Mouse (Mus musculus) MEL (cell line): ENCODE measurements around the gene Fam221b. TPM values are rescaled to one million over a fixed set of nuclear protein-coding genes. Genes with fewer than 3 reads are reported as not detected.

Experiments
- DNase-seq: peaks from one replicate; pipeline ENCODE4 v3.0.0; 2011; ENCODE audit warnings: low read depth, low spot score
- H3K27ac ChIP-seq: 2 replicates; pipeline ENCODE4 v1.5.1; 2012; ENCODE audit warnings: low read depth, mild to moderate bottlenecking, control low read depth, low read length, moderate library complexity; ENCODE audit not compliant: control insufficient read depth
- H3K27me3 ChIP-seq, 2 experiments: fragments of 150-350 bp in 1 of 2; sonication (generic) in 1 of 2; 2 replicates each; pipeline ENCODE4 v1.6.1; 2012; ENCODE audit warnings: low read length in 2 of 2, mild to moderate bottlenecking in 2 of 2, improper control_type of control experiment in 1 of 2, moderate library complexity in 1 of 2; ENCODE audit not compliant: insufficient read depth in 2 of 2, control insufficient read depth in 1 of 2
- H3K36me3 ChIP-seq, 2 experiments: 2 replicates each; pipeline ENCODE4 v1.6.1; 2012 to 2014; ENCODE audit warnings: low read length in 2 of 2, improper control_type of control experiment in 1 of 2, inconsistent platforms in 1 of 2, mild to moderate bottlenecking in 1 of 2; ENCODE audit not compliant: insufficient read depth in 2 of 2, control insufficient read depth in 1 of 2
- H3K4me1 ChIP-seq, 2 experiments: fragments of 150-350 bp in 1 of 2; sonication (generic) in 1 of 2; 2 replicates each; pipeline ENCODE4 v1.6.1; 2012; ENCODE audit warnings: low read length in 2 of 2, improper control_type of control experiment in 1 of 2, mild to moderate bottlenecking in 1 of 2; ENCODE audit not compliant: insufficient read depth in 2 of 2, control insufficient read depth in 1 of 2
- H3K4me3 ChIP-seq, 2 experiments: fragments of 150-350 bp in 1 of 2; sonication (generic) in 1 of 2; 2 replicates each; pipeline ENCODE4 v1.5.1; 2012; ENCODE audit warnings: low read depth in 2 of 2, low read length in 2 of 2, mild to moderate bottlenecking in 2 of 2, moderate library complexity in 2 of 2, control low read depth in 1 of 2, improper control_type of control experiment in 1 of 2; ENCODE audit not compliant: control insufficient read depth in 1 of 2, insufficient read depth in 1 of 2
- H3K79me2 ChIP-seq: 2 replicates; pipeline ENCODE4 v1.6.1; 2012; ENCODE audit warnings: mild to moderate bottlenecking, low read length, moderate library complexity; ENCODE audit not compliant: control insufficient read depth, poor library complexity, insufficient read depth
- H3K9ac ChIP-seq: 2 replicates; pipeline ENCODE4 v1.6.1; 2012; ENCODE audit warnings: low read depth, mild to moderate bottlenecking, control low read depth, low read length, moderate library complexity; ENCODE audit not compliant: control insufficient read depth, poor library complexity, severe bottlenecking
- H3K9me3 ChIP-seq: fragments of 150-350 bp; sonication (generic); replicated peaks from 2 replicates; pipeline ENCODE4 v1.6.1; 2012; ENCODE audit warnings: mild to moderate bottlenecking, low read length, improper control_type of control experiment, moderate library complexity; ENCODE audit not compliant: insufficient read depth
- BHLHE40 ChIP-seq: IDR thresholded peaks from 2 replicates; pipeline ENCODE4 v1.6.1; 2012; ENCODE audit warnings: low read depth, mild to moderate bottlenecking, inconsistent platforms, low read length, improper control_type of control experiment, borderline replicate concordance
- CTCF ChIP-seq, 3 experiments: IDR thresholded peaks in 2 of 3; conservative IDR thresholded peaks in 1 of 3; 2 replicates each; pipeline ENCODE4 v1.5.1; 2011 to 2012; ENCODE audit warnings: low read length in 3 of 3, low read depth in 2 of 3, mild to moderate bottlenecking in 2 of 3, improper control_type of control experiment in 1 of 3, inconsistent platforms in 1 of 3, mixed read lengths in 1 of 3, moderate library complexity in 1 of 3; ENCODE audit not compliant: control insufficient read depth in 1 of 3, insufficient read depth in 1 of 3, poor library complexity in 1 of 3, severe bottlenecking in 1 of 3
- E2F4 ChIP-seq: IDR thresholded peaks from 2 replicates; pipeline ENCODE4 v1.6.1; 2011; ENCODE audit warnings: low read depth, low read length, improper control_type of control experiment, borderline replicate concordance
- ELF1 ChIP-seq: IDR thresholded peaks from 2 replicates; pipeline ENCODE4 v1.6.1; 2014; ENCODE audit warnings: low read depth, mild to moderate bottlenecking, inconsistent platforms, low read length, improper control_type of control experiment, moderate library complexity
- EP300 ChIP-seq, 2 experiments: IDR thresholded peaks; 2 replicates each; pipeline ENCODE4 v1.6.1; 2011; ENCODE audit warnings: improper control_type of control experiment in 2 of 2, low read length in 2 of 2, low read depth in 1 of 2, mild to moderate bottlenecking in 1 of 2
- MAX ChIP-seq: IDR thresholded peaks from 2 replicates; pipeline ENCODE4 v1.6.1; 2011; ENCODE audit warnings: low read length, improper control_type of control experiment
- MAZ ChIP-seq: IDR thresholded peaks from 2 replicates; pipeline ENCODE4 v1.6.1; 2012; ENCODE audit warnings: low read depth, mild to moderate bottlenecking, inconsistent platforms, low read length, improper control_type of control experiment
- MEF2A ChIP-seq: IDR thresholded peaks from 2 replicates; pipeline ENCODE4 v1.6.1; 2014; ENCODE audit warnings: low read depth, mild to moderate bottlenecking, inconsistent platforms, low read length, improper control_type of control experiment; ENCODE audit not compliant: poor library complexity, insufficient replicate concordance, severe bottlenecking; ENCODE audit errors: extremely low read depth
- MYB ChIP-seq: IDR thresholded peaks from 2 replicates; pipeline ENCODE4 v1.6.1; 2011; ENCODE audit warnings: mild to moderate bottlenecking, low read depth, low read length, improper control_type of control experiment
- NELFE ChIP-seq: IDR thresholded peaks from 2 replicates; pipeline ENCODE4 v1.6.1; 2011; ENCODE audit warnings: low read depth, low read length, improper control_type of control experiment
- NRF1 ChIP-seq: IDR thresholded peaks from 2 replicates; pipeline ENCODE4 v1.6.1; 2014; ENCODE audit warnings: low read depth, mild to moderate bottlenecking, inconsistent platforms, low read length, improper control_type of control experiment, moderate library complexity; ENCODE audit not compliant: poor library complexity, insufficient read depth, severe bottlenecking
- POLR2AphosphoS2 ChIP-seq: IDR thresholded peaks from 2 replicates; pipeline ENCODE4 v1.6.1; 2011; ENCODE audit warnings: low read length, improper control_type of control experiment
- RAD21 ChIP-seq: IDR thresholded peaks from 2 replicates; pipeline ENCODE4 v1.6.1; 2011; ENCODE audit warnings: mild to moderate bottlenecking, low read depth, low read length, improper control_type of control experiment
- RCOR1 ChIP-seq: IDR thresholded peaks from 2 replicates; pipeline ENCODE4 v1.6.1; 2012; ENCODE audit warnings: low read depth, mild to moderate bottlenecking, inconsistent platforms, low read length, improper control_type of control experiment
- SIN3A ChIP-seq: IDR thresholded peaks from 2 replicates; pipeline ENCODE4 v1.6.1; 2012; ENCODE audit warnings: low read length, improper control_type of control experiment, inconsistent platforms
- SMC3 ChIP-seq: IDR thresholded peaks from 2 replicates; pipeline ENCODE4 v1.6.1; 2011; ENCODE audit warnings: low read depth, low read length, improper control_type of control experiment
- TBP ChIP-seq: IDR thresholded peaks from 2 replicates; pipeline ENCODE4 v1.8.0; 2011; ENCODE audit warnings: low read depth, low read length, improper control_type of control experiment
- USF1 ChIP-seq: IDR thresholded peaks from 2 replicates; pipeline ENCODE4 v1.6.1; 2014; ENCODE audit warnings: low read depth, mild to moderate bottlenecking, inconsistent platforms, low read length, improper control_type of control experiment, moderate library complexity
- ZKSCAN1 ChIP-seq: IDR thresholded peaks from 2 replicates; pipeline ENCODE4 v1.6.1; 2012; ENCODE audit warnings: low read depth, mild to moderate bottlenecking, inconsistent platforms, low read length, improper control_type of control experiment, moderate library complexity
- ZMIZ1 ChIP-seq: IDR thresholded peaks from 2 replicates; pipeline ENCODE4 v1.6.1; 2012; ENCODE audit warnings: low read depth, mild to moderate bottlenecking, inconsistent platforms, low read length, improper control_type of control experiment, moderate library complexity
- polyA plus RNA-seq, 2 experiments: library from polyadenylated mRNA; stranded (reverse) in 1 of 2; unstranded in 1 of 2; fragments of >175 nt in 1 of 2; fragments of >200 nt in 1 of 2; gene quantifications; 2 replicates each; pipeline versions ENCODE4 v1.2.1 to v1.2.4; 2012; ENCODE audit warnings: low replicate concordance in 2 of 2, low read depth in 1 of 2; ENCODE audit not compliant: insufficient read length in 2 of 2, insufficient read depth in 1 of 2, missing spikeins in 1 of 2
- total RNA-seq: library from RNA; depleted of rRNA; stranded (reverse); fragments of 300-350 nt; gene quantifications from 2 replicates; pipeline ENCODE4 v1.2.3, GENCODE M21; 2012

The Fam221b gene
- total and polyA plus RNA-seq, 3 experiments, result 0.10 to 8.8 TPM; not detected in 1

- no peak for TF ChIP-seq ZKSCAN1
- TF ChIP-seq ZMIZ1, result 0 out of 2 replicates have a peak, but pooled peaks have one; percentile 44
- TF ChIP-seq, all 39 proteins: peak for 12
Observed at GRCm38 (mm10) chr4:43653161-43654015, 15.6 kb downstream of the Fam221b start, which contains the start of gene Spag8 (continued).

GRCm38 (mm10) chr4:43652726-43653125, 16.2 kb downstream of the Fam221b start:
- Histone ChIP-seq H3K9me3 (no peaks in the 10 kb centered on the region), H3K4me3 (peak overlapping the region in 1 of 2 experiments; percentile 77; a peak in 3 of 4 replicates), H3K4me1 (peaks cover 0 to 8% of the 10 kb centered on the region in 2 experiments; a peak in 1 of 4 replicates), H3K27me3 (no peaks in the 10 kb centered on the region), H3K9ac (no peak overlapping the region; the same call in 1 of the 2 replicates), H3K27ac (no peak overlapping the region), H3K79me2 (peaks cover 3% of the 10 kb centered on the region; the same call in 1 of the 2 replicates), H3K36me3 (peaks cover 0 to 8% of the 10 kb centered on the region in 2 experiments; a peak in 2 of 4 replicates)
- DNase-seq, result no peak
- TF ChIP-seq NELFE (no peak), USF1 (no peak), SMC3 (no peak), SIN3A (no peak), EP300 (IDR thresholded peaks at IDR 0.05; ENCODE audit: low read depth in 1 of 2, low read length in 2 of 2) (no peak), ELF1 (no peak), POLR2AphosphoS2 (no peak), MAZ (no peak), MYB (no peak), TBP (no peak), MEF2A (no peak), BHLHE40 (no peak), MAX (no peak), CTCF (IDR thresholded peaks at IDR 0.05 in 2 of 3, conservative IDR thresholded peaks at IDR 0.05 in 1 of 3; ENCODE audit: control insufficient read depth in 1 of 3, insufficient read depth in 1 of 3, low read depth in 2 of 3, low read length in 3 of 3, poor library complexity in 1 of 3, severe bottlenecking in 1 of 3) (no peak)

GRCm38 (mm10) chr4:43649783-43650182, 19.2 kb downstream of the Fam221b start:
- DNase-seq, result peak; percentile 39
- H3K27ac ChIP-seq, result no peak overlapping the region
- TF ChIP-seq ZMIZ1 (no peak), RAD21 (peak; percentile 10), MEF2A (no peak), ELF1 (no peak), ZKSCAN1 (no peak), SMC3 (peak; percentile 31), POLR2AphosphoS2 (no peak), E2F4 (no peak), TBP (no peak), RCOR1 (no peak), NRF1 (no peak), CTCF (IDR thresholded peaks at IDR 0.05 in 2 of 3, conservative IDR thresholded peaks at IDR 0.05 in 1 of 3; ENCODE audit: control insufficient read depth in 1 of 3, insufficient read depth in 1 of 3, low read depth in 2 of 3, low read length in 3 of 3, poor library complexity in 1 of 3, severe bottlenecking in 1 of 3) (peak; percentile 45 to 54 (median 50))
- TF ChIP-seq, all 39 proteins: peak for 3
- Histone ChIP-seq H3K9ac (no peak overlapping the region), H3K4me3 (no peak overlapping the region), H3K27me3 (no peaks in the 10 kb centered on the region), H3K9me3 (no peaks in the 10 kb centered on the region), H3K36me3 (peaks cover 0 to 6% of the 10 kb centered on the region in 2 experiments; a peak in 2 of 4 replicates), H3K4me1 (peaks cover 0 to 2% of the 10 kb centered on the region in 2 experiments; a peak in 1 of 4 replicates), H3K79me2 (no peaks in the 10 kb centered on the region)
